Mouse (Mus musculus) ovary, adult 18-20 months (tissue): Measurements from ENCODE around the gene Caskin1.
A peak's percentile ranks its signal among the peaks of the same experiment; 100 is the strongest.

Experiments
- DNase-seq: peaks from one replicate; pipeline ENCODE4 v3.0.0; 2022; ENCODE audit warnings: low spot score, mixed read lengths

The Caskin1 gene

GRCm38 (mm10) chr17:24494627-24495335, 6.4 kb downstream of the Caskin1 start:
- DNase-seq = no peak

GRCm38 (mm10) chr17:24495443-24495842, 7.0 kb downstream of the Caskin1 start:
- no peak for DNase-seq

- DNase-seq = no peak
Observed at GRCm38 (mm10) chr17:24496026-24496425, 7.6 kb downstream of the Caskin1 start.

- no peak for DNase-seq
Observed at GRCm38 (mm10) chr17:24502208-24502607, 13.8 kb downstream of the Caskin1 start.

GRCm38 (mm10) chr17:24504085-24504484, 15.7 kb downstream of the Caskin1 start:
- DNase-seq = no peak

- no peak for DNase-seq
Observed at GRCm38 (mm10) chr17:24505286-24505955, 17.0 kb downstream of the Caskin1 start.

- DNase-seq = no peak
Observed at GRCm38 (mm10) chr17:24506332-24507070, 18.1 kb downstream of the Caskin1 start.

- no peak for DNase-seq
Observed at GRCm38 (mm10) chr17:24507129-24507664, 18.8 kb downstream of the Caskin1 start.

GRCm38 (mm10) chr17:24507806-24508460, 19.5 kb downstream of the Caskin1 start:
- no peak for DNase-seq

GRCm38 (mm10) chr17:24513609-24514008, 25.2 kb downstream of the Caskin1 start:
- no peak for DNase-seq

- DNase-seq = no peak
Observed at GRCm38 (mm10) chr17:24514270-24515257, 26.2 kb downstream of the Caskin1 start.

- DNase-seq = no peak
Observed at GRCm38 (mm10) chr17:24520450-24520849, 32.0 kb downstream of the Caskin1 start.

GRCm38 (mm10) chr17:24524734-24525133, 36.3 kb downstream of the Caskin1 start:
- DNase-seq = no peak

GRCm38 (mm10) chr17:24527315-24527714, 38.9 kb downstream of the Caskin1 start:
- DNase-seq = no peak

- peak; percentile 95 for DNase-seq
Observed at GRCm38 (mm10) chr17:24527723-24528559, 39.5 kb downstream of the Caskin1 start, which contains the start of gene Traf7. Gene Traf7 (minus strand): TSS chr17:24527938.

GRCm38 (mm10) chr17:24528560-24528918, 40.1 kb downstream of the Caskin1 start:
- DNase-seq = no peak

- no peak for DNase-seq
Observed at GRCm38 (mm10) chr17:24529007-24529451, 40.6 kb downstream of the Caskin1 start.

GRCm38 (mm10) chr17:24529883-24530282, 41.5 kb downstream of the Caskin1 start:
- no peak for DNase-seq

GRCm38 (mm10) chr17:24530361-24531050, 42.1 kb downstream of the Caskin1 start:
- DNase-seq = no peak
